Mouse (Mus musculus): ENCODE measurements at regions not wholly inside any gene's neighbourhood (a gene's known extent, or its start where the extent isn't known, plus 50 kb on each side); places are given as distances from the start of the nearest gene placed in this dataset.

- Histone ChIP-seq H3K9ac (replicated peaks) (no peak overlapping the region), H3K27me3 (no peaks in the 10 kb centered on the region), H3K27ac (replicated peaks) (no peak overlapping the region), H3K4me2 (replicated peaks) (no peak overlapping the region), H3K9me3 (no peaks in the 10 kb centered on the region), H3K4me3 (no peak overlapping the region), H3K4me1 (no peaks in the 10 kb centered on the region), H3K36me3 (no peaks in the 10 kb centered on the region)
- WGBS: 93% methylated on average over 2 of the region's 2 CpGs
- no peak for ATAC-seq (replicated peaks)
Measured at GRCm38 (mm10) chr8:127973194-127973593, 385.2 kb upstream of the Nrp1 start.

- no peak overlapping the region for H3K4me2 ChIP-seq (replicated peaks)
- H3K27me3 ChIP-seq: no peaks in the 10 kb centered on the region
- no peaks in the 10 kb centered on the region for H3K36me3 ChIP-seq
- H3K27ac ChIP-seq (replicated peaks): no peak overlapping the region
- no peaks in the 10 kb centered on the region for H3K4me1 ChIP-seq
- ATAC-seq (replicated peaks): no peak
- no peak overlapping the region for H3K4me3 ChIP-seq
- H3K9me3 ChIP-seq: no peaks in the 10 kb centered on the region
- H3K9ac ChIP-seq (replicated peaks): no peak overlapping the region
- WGBS: 47% methylated on average over 2 of the region's 2 CpGs
Measured at GRCm38 (mm10) chr8:127977746-127978145, 380.7 kb upstream of the Nrp1 start.

- Histone ChIP-seq H3K27me3 (no peaks in the 10 kb centered on the region), H3K27ac (replicated peaks) (no peak overlapping the region), H3K36me3 (no peaks in the 10 kb centered on the region), H3K9me3 (no peaks in the 10 kb centered on the region), H3K4me2 (replicated peaks) (no peak overlapping the region), H3K9ac (replicated peaks) (no peak overlapping the region), H3K4me1 (no peaks in the 10 kb centered on the region), H3K4me3 (no peak overlapping the region)
- WGBS: 56% methylated on average over 5 of the region's 5 CpGs
- ATAC-seq (replicated peaks): no peak
Measured at GRCm38 (mm10) chr8:127979180-127980030, 379.0 kb upstream of the Nrp1 start.

- Histone ChIP-seq H3K27me3 (no peaks in the 10 kb centered on the region), H3K4me1 (peaks cover 3% of the 10 kb centered on the region; the same call in 1 of the 2 replicates), H3K9ac (replicated peaks) (no peak overlapping the region), H3K4me2 (replicated peaks) (no peak overlapping the region), H3K27ac (replicated peaks) (no peak overlapping the region), H3K9me3 (no peaks in the 10 kb centered on the region), H3K4me3 (no peak overlapping the region), H3K36me3 (no peaks in the 10 kb centered on the region)
- WGBS: 78% methylated on average over 5 of the region's 5 CpGs
- no peak for ATAC-seq (replicated peaks)
Measured at GRCm38 (mm10) chr8:127982165-127982564, 376.2 kb upstream of the Nrp1 start.

- Histone ChIP-seq H3K4me3 (no peak overlapping the region), H3K27me3 (no peaks in the 10 kb centered on the region), H3K9me3 (no peaks in the 10 kb centered on the region), H3K4me2 (replicated peaks) (no peak overlapping the region), H3K4me1 (peaks cover 3% of the 10 kb centered on the region; the same call in 1 of the 2 replicates), H3K27ac (replicated peaks) (no peak overlapping the region), H3K36me3 (no peaks in the 10 kb centered on the region), H3K9ac (replicated peaks) (no peak overlapping the region)
- no peak for ATAC-seq (replicated peaks)
- WGBS: 67% methylated on average over 6 of the region's 6 CpGs
Measured at GRCm38 (mm10) chr8:127985616-127986015, 372.8 kb upstream of the Nrp1 start.

- H3K27ac ChIP-seq (replicated peaks): no peak overlapping the region
- no peak for ATAC-seq (replicated peaks)
- 51% methylated on average over 1 of the region's 1 CpGs for WGBS
Measured at GRCm38 (mm10) chr8:127988887-127989286, 369.5 kb upstream of the Nrp1 start.

GRCm38 (mm10) chr8:127994898-127995297, 363.5 kb upstream of the Nrp1 start:
- Histone ChIP-seq H3K9me3 (no peaks in the 10 kb centered on the region), H3K4me1 (no peaks in the 10 kb centered on the region), H3K27me3 (no peaks in the 10 kb centered on the region), H3K9ac (replicated peaks) (no peak overlapping the region), H3K4me2 (replicated peaks) (no peak overlapping the region), H3K4me3 (no peak overlapping the region), H3K27ac (replicated peaks) (no peak overlapping the region), H3K36me3 (no peaks in the 10 kb centered on the region)
- 52% methylated on average over 1 of the region's 1 CpGs for WGBS
- no peak for ATAC-seq (replicated peaks)

More at GRCm38 (mm10) chr8:127988887-127989286, 369.5 kb upstream of the Nrp1 start:
- H3K27me3 ChIP-seq: no peaks in the 10 kb centered on the region
- no peak overlapping the region for H3K4me3 ChIP-seq
- no peaks in the 10 kb centered on the region for H3K36me3 ChIP-seq
- H3K4me1 ChIP-seq: peaks cover 3% of the 10 kb centered on the region; the same call in 1 of the 2 replicates
- no peak overlapping the region for H3K4me2 ChIP-seq (replicated peaks)
- no peak overlapping the region for H3K9ac ChIP-seq (replicated peaks)
- H3K9me3 ChIP-seq: no peaks in the 10 kb centered on the region

GRCm38 (mm10) chr8:127995490-127995889, 362.9 kb upstream of the Nrp1 start:
- Histone ChIP-seq H3K9me3 (no peaks in the 10 kb centered on the region), H3K27ac (replicated peaks) (no peak overlapping the region), H3K9ac (replicated peaks) (no peak overlapping the region), H3K4me2 (replicated peaks) (no peak overlapping the region), H3K4me1 (no peaks in the 10 kb centered on the region), H3K36me3 (no peaks in the 10 kb centered on the region), H3K4me3 (no peak overlapping the region), H3K27me3 (no peaks in the 10 kb centered on the region)
- WGBS: 77% methylated on average over 1 of the region's 1 CpGs
- no peak for ATAC-seq (replicated peaks)

- WGBS: 65% methylated on average over 2 of the region's 2 CpGs
- Histone ChIP-seq H3K4me2 (replicated peaks) (no peak overlapping the region), H3K27me3 (no peaks in the 10 kb centered on the region), H3K4me1 (peaks cover 14% of the 10 kb centered on the region), H3K36me3 (no peaks in the 10 kb centered on the region), H3K4me3 (no peak overlapping the region), H3K27ac (replicated peaks) (no peak overlapping the region), H3K9ac (replicated peaks) (no peak overlapping the region), H3K9me3 (no peaks in the 10 kb centered on the region)
- no peak for ATAC-seq (replicated peaks)
Measured at GRCm38 (mm10) chr8:128002386-128002785, 356.0 kb upstream of the Nrp1 start.

GRCm38 (mm10) chr8:128002806-128003205, 355.6 kb upstream of the Nrp1 start:
- peaks cover 14% of the 10 kb centered on the region for H3K4me1 ChIP-seq
- no peaks in the 10 kb centered on the region for H3K27me3 ChIP-seq
- no peak overlapping the region for H3K27ac ChIP-seq (replicated peaks)
- no peaks in the 10 kb centered on the region for H3K36me3 ChIP-seq
- H3K4me2 ChIP-seq (replicated peaks): no peak overlapping the region
- no peak overlapping the region for H3K4me3 ChIP-seq
- WGBS: 95% methylated on average over 1 of the region's 1 CpGs
- no peak overlapping the region for H3K9ac ChIP-seq (replicated peaks)
- H3K9me3 ChIP-seq: no peaks in the 10 kb centered on the region
- no peak for ATAC-seq (replicated peaks)

GRCm38 (mm10) chr8:128003385-128003784, 355.0 kb upstream of the Nrp1 start:
- H3K9ac ChIP-seq (replicated peaks): no peak overlapping the region
- no peaks in the 10 kb centered on the region for H3K36me3 ChIP-seq
- WGBS: 55% methylated on average over 1 of the region's 1 CpGs
- peaks cover 14% of the 10 kb centered on the region for H3K4me1 ChIP-seq
- 0 out of 2 replicates have a peak, but pooled peaks have one; percentile 43 for ATAC-seq (replicated peaks)
- H3K4me2 ChIP-seq (replicated peaks): no peak overlapping the region
- no peaks in the 10 kb centered on the region for H3K9me3 ChIP-seq
- H3K27me3 ChIP-seq: no peaks in the 10 kb centered on the region
- H3K27ac ChIP-seq (replicated peaks): peak overlapping the region; percentile 35; the same call in 1 of the 2 replicates
- H3K4me3 ChIP-seq: no peak overlapping the region

GRCm38 (mm10) chr8:128003881-128004286, 354.5 kb upstream of the Nrp1 start:
- Histone ChIP-seq H3K36me3 (no peaks in the 10 kb centered on the region), H3K4me2 (replicated peaks) (no peak overlapping the region), H3K4me1 (peaks cover 14% of the 10 kb centered on the region), H3K27ac (replicated peaks) (peak overlapping the region; percentile 57; the same call in 1 of the 2 replicates), H3K27me3 (no peaks in the 10 kb centered on the region), H3K9me3 (no peaks in the 10 kb centered on the region), H3K4me3 (no peak overlapping the region), H3K9ac (replicated peaks) (no peak overlapping the region)
- peak; percentile 53 for ATAC-seq (replicated peaks)
- WGBS: 19% methylated on average over 3 of the region's 3 CpGs
